Mouse (Mus musculus): ENCODE data around the gene Zfp260.
"Not testable (repeated sequence)": the region's sequence is repeated elsewhere in the genome, so short reads cannot be mapped to it uniquely, and the experiment has no call there.

Zfp260 gene

DNA sequence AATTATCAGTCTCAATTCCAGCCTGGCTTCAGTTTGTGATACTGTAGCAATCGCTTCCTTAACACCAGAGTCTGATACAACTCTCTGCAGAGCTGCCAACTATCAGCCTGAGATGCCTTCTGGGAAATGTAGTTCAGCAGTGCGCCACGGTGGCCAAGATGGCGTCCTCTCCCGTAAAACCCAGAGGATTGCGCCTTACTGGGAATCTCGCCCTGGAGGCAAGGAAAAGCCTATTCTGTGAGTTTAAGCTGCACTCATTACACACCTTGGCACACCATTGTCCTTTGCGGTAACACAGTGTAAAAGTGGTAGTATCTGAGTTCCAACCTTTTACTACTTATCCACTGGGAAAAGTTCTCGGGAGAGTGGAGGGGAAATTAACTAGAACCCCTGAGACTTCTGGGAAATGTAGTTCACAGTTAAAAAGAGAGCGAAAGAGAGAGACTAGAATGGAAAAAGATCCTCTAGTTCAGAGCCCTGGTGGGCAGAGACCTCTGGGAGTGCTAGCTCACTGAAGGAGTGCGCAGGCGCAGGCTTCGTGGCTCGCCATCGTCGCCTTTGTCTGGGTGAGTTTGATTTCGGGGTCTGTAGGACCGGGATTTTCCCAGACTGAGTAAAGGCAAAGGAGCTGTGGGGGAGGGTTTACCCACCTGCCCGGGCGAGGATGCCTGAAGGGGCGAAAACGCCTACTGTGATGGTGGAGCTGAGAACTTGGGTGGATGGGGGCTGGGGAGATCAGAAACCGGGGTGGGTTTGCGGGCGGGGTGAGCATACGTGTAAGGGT, at the start of gene Zfp260:
Zfp260 (plus strand) TSS at position 132 of the 784 bp plus-strand sequence.
- DNase-seq: peak; percentile 85

DNA sequence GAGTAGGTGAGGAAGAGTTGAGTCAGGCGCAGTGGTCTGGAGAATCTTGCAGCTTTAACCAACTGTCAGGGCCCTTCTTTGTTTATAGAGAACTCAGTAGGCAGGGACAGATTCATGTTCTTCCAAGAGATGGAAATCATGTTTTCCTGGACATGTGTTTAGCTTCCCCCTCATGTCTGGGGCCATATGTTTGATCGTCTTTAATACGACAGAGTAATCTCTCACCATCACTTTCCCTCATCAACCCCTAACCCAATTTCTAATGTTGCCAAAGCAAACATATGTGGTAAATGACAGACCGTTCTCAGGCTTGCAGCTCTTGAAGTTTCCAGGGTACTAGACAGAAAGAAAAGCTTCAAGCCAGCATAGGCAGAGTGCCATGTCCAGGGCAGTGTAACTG, 46.5 kb upstream of the Zfp260 start:
- DNase-seq: no peak

DNA sequence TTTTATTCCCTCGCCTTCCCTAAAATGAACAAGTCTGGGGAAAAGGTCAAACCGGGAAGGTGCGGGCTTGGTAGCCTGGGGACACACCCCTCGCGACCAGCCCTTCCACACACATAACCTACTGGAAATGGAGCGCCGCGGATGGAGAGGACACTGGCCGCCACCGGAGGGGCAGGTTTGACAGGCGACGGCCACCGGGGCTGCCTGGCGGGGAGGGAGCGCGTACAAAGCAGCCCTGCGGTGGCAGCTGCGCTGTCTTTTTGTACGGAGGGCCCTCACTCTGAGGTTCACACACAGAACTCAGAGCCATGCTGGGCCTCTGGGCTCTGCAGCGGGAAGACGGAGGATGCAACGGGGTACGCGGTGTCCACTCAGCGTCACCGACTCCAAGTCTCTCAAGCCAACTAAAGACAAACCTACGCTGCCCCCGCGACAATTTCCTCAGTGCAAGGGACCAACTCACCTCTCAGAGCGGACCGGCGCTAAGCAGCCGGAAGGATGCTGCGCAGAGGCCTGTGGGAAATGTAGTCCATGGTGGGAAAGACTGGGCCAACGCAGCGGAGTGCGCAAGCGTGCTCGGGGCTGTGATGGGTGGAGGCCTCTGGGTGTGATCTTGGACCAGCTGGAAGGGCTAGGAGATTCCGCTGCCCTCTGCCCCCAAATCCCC, 43.6 kb upstream of the Zfp260 start, which contains the start of gene Zfp14:
Zfp14 (minus strand) TSS at position 499 of the 667 bp plus-strand sequence.
- DNase-seq: peak; percentile 91

DNA sequence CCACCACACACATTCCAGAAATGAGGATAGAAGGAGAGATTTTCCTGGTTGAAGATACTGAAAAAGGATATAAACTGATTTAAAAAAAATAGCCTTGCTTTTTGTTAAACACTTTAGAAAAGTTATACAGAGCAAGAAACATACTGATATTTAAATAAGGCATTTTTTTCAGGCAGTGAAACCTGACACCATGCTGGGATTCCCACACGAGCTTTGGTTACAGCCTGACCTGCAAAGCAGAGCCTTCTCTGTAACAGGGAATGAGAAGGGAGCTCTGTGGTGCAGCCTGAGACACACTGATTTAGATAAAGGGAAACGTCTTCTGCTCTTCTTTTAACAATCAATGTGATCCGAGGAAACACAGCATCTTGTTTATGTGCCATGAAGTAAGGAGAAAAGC, 41.0 kb upstream of the Zfp260 start:
- DNase-seq: no peak

DNA sequence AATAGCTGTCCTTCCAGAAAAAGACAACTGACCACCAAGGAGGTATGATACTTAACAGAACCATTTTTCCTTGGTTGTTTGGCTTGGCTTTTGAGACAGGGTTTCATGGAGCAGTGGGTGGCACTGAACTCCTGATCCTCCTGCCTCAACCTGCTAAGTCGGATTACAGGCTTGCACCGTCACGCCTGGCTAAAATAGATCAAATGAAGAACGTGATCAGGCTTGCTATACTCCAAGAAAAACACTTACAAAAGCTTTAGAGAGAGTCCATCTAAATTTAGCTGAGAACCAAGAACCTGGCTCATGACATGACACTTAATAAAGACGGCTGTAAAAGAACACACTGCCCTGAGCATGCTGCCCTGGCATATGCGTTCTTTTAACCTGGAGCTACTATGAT, 34.2 kb upstream of the Zfp260 start:
- no peak for DNase-seq

- no peak for DNase-seq
Observed at GRCm38 (mm10) chr7:30062478-30062877, 32.1 kb upstream of the Zfp260 start.

DNA sequence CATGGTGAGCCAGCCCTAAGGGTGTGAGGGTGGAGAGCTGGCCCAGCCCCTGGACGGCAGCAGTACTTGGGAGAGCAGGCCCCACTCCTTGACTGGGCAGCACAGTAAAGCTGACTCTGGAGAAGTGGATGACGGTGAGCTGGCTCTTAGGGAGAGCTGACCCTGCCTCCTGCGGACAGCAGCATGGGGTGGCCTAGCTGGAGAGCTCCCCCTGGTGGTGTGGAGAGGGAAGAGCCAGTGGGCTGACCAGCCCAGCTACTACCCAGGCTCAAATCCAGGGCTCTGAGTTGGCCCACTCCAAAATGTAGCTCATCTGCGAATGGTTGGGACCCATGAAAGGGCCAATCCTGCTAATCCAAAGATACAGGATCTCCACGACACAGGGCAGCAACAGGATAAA, 30.0 kb upstream of the Zfp260 start:
- DNase-seq: no peak

- peak; percentile 82 for DNase-seq
Observed at GRCm38 (mm10) chr7:30072146-30073028, 22.2 kb upstream of the Zfp260 start, which contains the start of gene Zfp82. Gene Zfp82, minus strand, starts transcription at chr7:30072900.

DNA sequence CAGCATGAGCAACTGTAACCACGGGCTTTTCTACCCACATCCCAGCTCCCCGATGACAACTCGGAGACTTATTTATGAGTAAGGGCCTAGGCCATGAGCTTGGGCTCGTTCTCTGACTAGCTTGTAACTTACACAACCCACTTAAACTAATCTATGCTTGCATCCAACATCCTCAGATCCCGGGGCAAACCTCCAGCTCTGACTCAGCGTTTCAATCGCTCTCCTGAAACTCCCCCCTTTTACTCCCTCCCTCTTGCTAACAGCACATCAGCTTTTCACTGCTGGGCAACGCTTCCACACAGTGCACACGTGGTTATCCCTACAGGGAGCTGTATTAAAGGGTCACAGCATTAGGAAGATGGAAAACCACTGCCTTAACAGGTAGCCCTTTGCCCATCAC, 8.1 kb upstream of the Zfp260 start:
- no peak for DNase-seq

DNA sequence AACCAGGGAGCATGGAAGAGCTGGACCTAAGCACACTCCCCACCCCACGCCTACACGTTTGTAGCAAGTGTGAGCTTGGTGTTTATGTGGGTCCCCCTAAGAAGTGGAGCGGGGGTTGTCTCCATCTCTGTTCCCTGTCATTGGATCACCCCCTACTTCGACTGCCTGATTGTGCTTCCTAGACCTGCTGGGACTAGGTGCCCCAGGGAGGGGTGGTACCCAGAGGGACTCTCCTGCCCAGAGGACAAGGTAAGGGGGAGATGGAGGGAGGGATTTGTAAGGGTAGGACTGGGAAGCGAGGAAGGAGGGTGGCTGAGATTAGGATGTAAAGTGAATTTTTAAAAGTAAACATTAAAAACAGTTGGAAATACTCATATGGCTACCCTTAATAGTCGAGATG, 5.2 kb upstream of the Zfp260 start:
- DNase-seq: peak; percentile 25

GRCm38 (mm10) chr7:30090092-30090969, 4.2 kb upstream of the Zfp260 start, which contains the start of the genes Gm26920 and Zfp566:
Gene Gm26920, minus strand, starts transcription at chr7:30090410.
Gene Zfp566, minus strand, starts transcription at chr7:30090527.
- peak; percentile 96 for DNase-seq

DNA sequence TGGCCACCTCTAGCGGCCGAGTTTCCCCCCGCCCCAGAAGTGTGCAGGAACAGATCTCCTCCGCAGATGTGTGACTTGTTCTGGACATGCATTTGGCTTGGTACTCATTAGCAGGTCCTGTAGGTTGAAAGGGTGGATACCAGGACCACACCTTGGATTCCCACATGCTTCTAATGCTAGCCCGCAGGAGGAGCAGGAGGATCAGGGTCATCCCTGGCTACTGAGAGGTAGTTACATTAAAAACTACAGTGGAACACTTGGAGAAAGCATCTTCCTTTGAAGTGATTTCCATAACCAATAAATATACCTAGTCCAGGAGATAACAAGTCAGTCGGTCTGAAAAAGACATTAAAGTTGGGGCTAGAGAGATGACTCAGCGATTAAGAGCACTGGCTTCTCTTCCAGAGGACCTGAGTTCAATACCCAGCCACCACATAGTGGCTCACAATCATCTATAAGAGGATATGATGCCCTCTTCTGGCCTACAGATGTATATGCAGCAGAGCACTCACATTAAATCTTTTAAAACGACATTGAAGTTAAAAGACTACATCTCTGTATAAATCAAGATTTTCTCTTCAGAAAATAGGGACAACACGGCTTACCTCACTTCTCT, 3.5 kb upstream of the Zfp260 start:
- DNase-seq: no peak

DNA sequence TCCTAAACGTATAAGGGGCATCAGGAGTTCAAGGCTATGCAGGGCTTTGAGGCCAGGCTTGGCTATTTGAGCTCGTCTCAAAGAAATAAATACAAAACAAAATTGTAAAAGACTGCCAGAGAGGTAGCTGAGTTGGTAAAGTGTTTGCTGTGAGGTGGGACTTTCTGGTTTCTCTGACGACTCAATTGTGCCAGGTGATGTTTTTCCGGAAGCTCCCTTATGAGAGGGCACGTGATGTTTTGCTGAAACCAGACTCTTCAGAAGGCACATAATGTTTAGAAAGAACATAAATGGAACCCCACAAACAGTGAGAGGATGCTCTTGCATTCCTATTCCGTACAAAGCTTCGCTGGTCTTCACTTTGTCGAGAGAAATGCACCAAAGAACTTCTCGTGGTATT, 1.9 kb upstream of the Zfp260 start:
- DNase-seq: no peak

- no peak for DNase-seq
Observed at GRCm38 (mm10) chr7:30093918-30094415, 610 bp upstream of the Zfp260 start.

GRCm38 (mm10) chr7:30095551-30096125, 1.1 kb downstream of the Zfp260 start:
- no peak for DNase-seq

DNA sequence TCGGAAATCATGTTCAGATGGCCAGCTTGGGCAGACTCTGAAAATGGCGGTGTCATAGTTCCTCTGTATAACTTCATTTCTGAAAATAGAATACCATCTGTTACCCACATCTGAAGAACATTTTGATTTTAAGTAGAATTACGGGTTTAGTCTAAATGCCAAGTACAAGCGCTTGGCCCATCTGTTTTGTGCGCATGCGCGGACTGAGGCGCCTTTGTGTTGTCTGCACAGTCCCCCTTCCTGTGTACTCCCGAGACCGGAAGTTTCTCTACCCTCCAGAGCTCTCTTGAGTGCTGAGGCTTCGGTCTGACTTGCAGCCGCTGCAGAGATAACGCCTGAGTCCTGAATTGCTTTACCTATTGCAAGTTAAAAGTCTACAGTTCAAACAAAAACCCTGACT, 4.7 kb downstream of the Zfp260 start:
- DNase-seq: peak; percentile 68

GRCm38 (mm10) chr7:30116076-30116475, 21.5 kb downstream of the Zfp260 start:
- no peak for DNase-seq

DNA sequence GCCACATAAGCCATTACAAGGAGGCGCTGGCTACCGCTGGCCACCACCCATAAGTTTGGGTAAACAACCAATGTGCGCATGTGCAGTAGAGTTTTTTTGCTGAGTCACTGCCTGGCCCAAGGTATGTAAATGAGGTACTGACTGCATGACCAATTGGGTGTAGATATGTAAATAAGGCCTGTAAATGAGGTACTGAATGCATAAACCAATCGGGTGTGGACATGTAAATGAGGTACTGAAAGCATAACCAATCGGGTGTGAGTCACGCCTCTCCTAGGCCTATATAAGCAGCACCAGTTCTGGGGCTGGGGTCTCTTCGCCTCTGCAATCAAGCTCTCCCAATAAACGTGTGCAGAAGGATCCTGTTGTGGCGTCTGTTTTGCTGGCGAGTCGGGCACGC, 23.4 kb downstream of the Zfp260 start:
- DNase-seq: not testable (repeated sequence)

- peak; percentile 90 for DNase-seq
Observed at GRCm38 (mm10) chr7:30121308-30122187, 27.0 kb downstream of the Zfp260 start, which contains the start of gene Zfp382. Gene Zfp382, plus strand, starts transcription at chr7:30121942.

DNA sequence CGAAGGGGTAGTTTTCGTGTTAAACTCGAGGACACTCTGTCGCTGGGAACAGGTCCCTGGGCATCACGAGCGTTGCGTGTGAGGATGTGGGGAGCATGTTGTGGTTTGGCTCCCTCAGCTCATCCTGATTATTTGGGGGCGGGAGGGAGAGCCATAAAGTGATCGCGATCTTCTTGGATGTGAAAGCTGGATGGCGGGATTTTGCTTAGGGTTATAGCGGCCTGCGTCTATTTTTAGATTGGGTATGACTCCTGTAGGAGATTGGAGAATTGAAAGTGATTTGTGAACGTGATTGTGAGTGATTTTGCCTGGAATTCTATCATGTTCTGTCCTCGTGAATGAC, 27.6 kb downstream of the Zfp260 start:
- DNase-seq: no peak

Measured in cerebellum, adult 8-10 months (tissue).